Mouse (Mus musculus) midbrain, embryonic 14.5 days (tissue): ENCODE results near the gene Cenpv. TPM values are rescaled to one million over a fixed set of nuclear protein-coding genes. Genes with fewer than 3 reads are reported as not detected.
"Not testable (repeated sequence)": the region's sequence is repeated elsewhere in the genome, so short reads cannot be mapped to it uniquely, and the experiment has no call there.

Source experiments
- ATAC-seq: fragments of 200-750 bp; cut with Nextera tagmentation; 2 replicates; pipeline ENCODE4 v1.8.0; 2017; ENCODE audit warnings: moderate number of reproducible peaks, moderate library complexity; ENCODE audit not compliant: low FRiP score, low TSS enrichment
- DNase-seq: peaks from one replicate; pipeline ENCODE4 v3.0.0-alpha.2; 2015
- H3K27ac ChIP-seq: fragments of 300-500 bp; sonication (generic); replicated peaks from 2 replicates; pipeline ENCODE4 v1.5.1; 2014; ENCODE audit warnings: mild to moderate bottlenecking, low read depth, low read length, moderate library complexity
- H3K27me3 ChIP-seq: fragments of 300-500 bp; sonication (generic); 2 replicates; pipeline ENCODE4 v1.6.1; 2014; ENCODE audit warnings: low read length, control low read depth, mixed read lengths; ENCODE audit not compliant: control insufficient read depth, insufficient read depth
- H3K36me3 ChIP-seq: fragments of 300-500 bp; sonication (generic); 2 replicates; pipeline ENCODE4 v1.6.1; 2014; ENCODE audit warnings: low read length, control low read depth; ENCODE audit not compliant: control insufficient read depth, insufficient read depth
- H3K4me1 ChIP-seq: fragments of 300-500 bp; sonication (generic); 2 replicates; pipeline ENCODE4 v1.6.1; 2014; ENCODE audit warnings: mild to moderate bottlenecking, antibody characterized with exemption, low read length, control low read depth; ENCODE audit not compliant: control insufficient read depth, insufficient read depth
- H3K4me2 ChIP-seq: fragments of 300-500 bp; sonication (generic); 2 replicates; pipeline ENCODE4 v1.6.1; 2014; ENCODE audit warnings: mild to moderate bottlenecking, low read length, moderate library complexity
- H3K4me3 ChIP-seq: fragments of 300-500 bp; sonication (generic); replicated peaks from 2 replicates; pipeline ENCODE4 v1.5.1; 2014; ENCODE audit warnings: low read depth, low read length
- H3K9ac ChIP-seq: fragments of 300-500 bp; sonication (generic); replicated peaks from 2 replicates; pipeline ENCODE4 v1.6.1; 2014; ENCODE audit warnings: mild to moderate bottlenecking, low read length, moderate library complexity
- H3K9me3 ChIP-seq: fragments of 300-500 bp; sonication (generic); 2 replicates; pipeline ENCODE4 v1.6.1; 2016; ENCODE audit warnings: low read length, control low read depth, mixed read lengths; ENCODE audit not compliant: control insufficient read depth
- WGBS: fragments of 180-500 bp; shearing (Covaris S2); extraction: QIAGEN DNeasy Blood & Tissue Kit; methylation state at CpG from one replicate; pipeline ENCODE4 v1.1.7; 2014; 5-methylcytosine and 5-hydroxymethylcytosine counted together
- polyA plus RNA-seq: library from polyadenylated mRNA; unstranded; fragments of >200 nt; fragmentation: Nextera tagmentation; extraction: Ambion mirVana; gene quantifications from 2 replicates; pipeline ENCODE4 v1.2.1, GENCODE M21; 2014

Cenpv gene
- polyA plus RNA-seq, 1 experiment from 2014 or later = 72.2 TPM

DNA sequence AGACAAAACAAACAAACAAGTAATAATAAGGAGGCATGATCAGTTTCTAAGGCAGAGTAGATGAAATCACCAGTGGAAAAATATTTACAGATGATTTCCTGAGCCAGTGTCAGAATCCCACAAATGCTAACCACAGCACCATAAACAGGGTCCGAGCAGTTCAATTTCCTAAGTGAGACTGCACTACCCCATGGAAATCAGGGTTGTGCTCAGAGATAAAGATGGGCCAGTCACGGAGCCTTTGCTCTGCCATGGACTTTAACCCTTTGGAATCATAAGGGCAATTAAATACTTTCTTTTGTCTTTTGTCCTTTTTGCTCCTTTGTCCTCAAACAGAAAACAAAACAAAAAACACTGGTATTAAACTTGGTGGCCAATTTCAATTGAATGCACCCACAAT, 16.8 kb downstream of the Cenpv start:
- Histone ChIP-seq H3K27me3 (no peaks in the 10 kb centered on the region), H3K9me3 (no peaks in the 10 kb centered on the region), H3K4me1 (no peaks in the 10 kb centered on the region), H3K4me3 (no peak overlapping the region), H3K27ac (no peak overlapping the region), H3K36me3 (peaks cover 29% of the 10 kb centered on the region), H3K9ac (no peak overlapping the region), H3K4me2 (no peak overlapping the region)
- 73% methylated on average over 2 of the region's 2 CpGs for WGBS
- DNase-seq (no peak), ATAC-seq (no peak)

- Histone ChIP-seq H3K9me3 (no peaks in the 10 kb centered on the region), H3K9ac (no peak overlapping the region), H3K36me3 (0 out of 2 replicates have a peak, but pooled peaks cover 8% of the 10 kb centered on the region), H3K4me2 (no peak overlapping the region), H3K27me3 (no peaks in the 10 kb centered on the region), H3K4me1 (no peaks in the 10 kb centered on the region), H3K27ac (no peak overlapping the region), H3K4me3 (no peak overlapping the region)
- WGBS = 31% methylated on average over 2 of the region's 2 CpGs
- ATAC-seq = no peak
- peak; percentile 21 for DNase-seq
These were observed 20.1 kb downstream of the Cenpv start for GRCm38 (mm10) chr11:62518991-62519390.

GRCm38 (mm10) chr11:62513311-62513710, 25.8 kb downstream of the Cenpv start:
- Histone ChIP-seq H3K27me3 (no peaks in the 10 kb centered on the region), H3K4me1 (0 out of 2 replicates have a peak, but pooled peaks cover 2% of the 10 kb centered on the region), H3K9ac (no peak overlapping the region), H3K9me3 (no peaks in the 10 kb centered on the region), H3K4me3 (no peak overlapping the region), H3K4me2 (no peak overlapping the region), H3K36me3 (no peaks in the 10 kb centered on the region), H3K27ac (no peak overlapping the region)
- DNase-seq (no peak), ATAC-seq (no peak)
- 73% methylated on average over 6 of the region's 6 CpGs for WGBS

DNA sequence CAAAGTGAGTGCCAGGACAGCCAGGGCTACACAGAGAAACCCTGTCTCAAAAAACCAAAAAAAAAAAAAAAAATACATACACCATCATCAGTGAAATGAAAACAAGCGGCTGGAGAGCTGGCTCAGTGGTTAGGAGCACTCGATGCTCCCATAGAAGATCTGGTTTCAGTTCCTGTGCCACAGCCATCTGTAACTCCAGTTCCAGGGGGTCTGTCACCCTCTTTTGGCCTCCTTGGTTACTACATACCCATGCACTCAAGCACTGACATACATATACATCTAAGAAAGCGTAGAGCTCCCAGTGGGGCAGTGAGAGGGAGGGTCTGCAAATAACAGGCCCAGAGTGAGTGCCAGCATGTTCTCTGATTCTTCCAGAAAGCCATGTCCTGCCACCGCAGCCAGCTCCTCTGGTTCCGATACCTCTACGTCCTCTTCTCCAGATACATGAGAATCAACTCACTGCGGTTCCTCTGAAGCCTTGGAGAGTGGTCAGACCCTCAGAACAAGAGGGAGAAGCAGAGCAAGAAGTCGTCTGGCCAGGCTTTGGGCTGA, 26.5 kb downstream of the Cenpv start:
- H3K9me3 ChIP-seq = no peaks in the 10 kb centered on the region
- no peak overlapping the region for H3K4me2 ChIP-seq
- WGBS = 92% methylated on average over 8 of the region's 8 CpGs
- no peak for ATAC-seq
- H3K36me3 ChIP-seq = no peaks in the 10 kb centered on the region
- H3K27me3 ChIP-seq = no peaks in the 10 kb centered on the region
- DNase-seq = no peak
- 0 out of 2 replicates have a peak, but pooled peaks cover 2% of the 10 kb centered on the region for H3K4me1 ChIP-seq
- H3K4me3 ChIP-seq = no peak overlapping the region
- H3K9ac ChIP-seq = no peak overlapping the region
- no peak overlapping the region for H3K27ac ChIP-seq

GRCm38 (mm10) chr11:62511444-62512202, 27.4 kb downstream of the Cenpv start:
- H3K36me3 ChIP-seq = no peaks in the 10 kb centered on the region
- H3K9me3 ChIP-seq = no peaks in the 10 kb centered on the region
- H3K27ac ChIP-seq = no peak overlapping the region
- DNase-seq = no peak
- no peaks in the 10 kb centered on the region for H3K27me3 ChIP-seq
- ATAC-seq = no peak
- 0 out of 2 replicates have a peak, but pooled peaks cover 2% of the 10 kb centered on the region for H3K4me1 ChIP-seq
- H3K9ac ChIP-seq = no peak overlapping the region
- 69% methylated on average over 13 of the region's 13 CpGs for WGBS
- H3K4me2 ChIP-seq = no peak overlapping the region
- H3K4me3 ChIP-seq = no peak overlapping the region

- Histone ChIP-seq H3K27ac (no peak overlapping the region), H3K9me3 (no peaks in the 10 kb centered on the region), H3K27me3 (no peaks in the 10 kb centered on the region), H3K4me3 (no peak overlapping the region), H3K4me2 (no peak overlapping the region), H3K36me3 (no peaks in the 10 kb centered on the region), H3K4me1 (0 out of 2 replicates have a peak, but pooled peaks cover 2% of the 10 kb centered on the region), H3K9ac (no peak overlapping the region)
- no peak for DNase-seq
- 77% methylated on average over 5 of the region's 5 CpGs for WGBS
- no peak for ATAC-seq
These were observed 28.1 kb downstream of the Cenpv start for GRCm38 (mm10) chr11:62510956-62511355.

- Histone ChIP-seq H3K4me1 (0 out of 2 replicates have a peak, but pooled peaks cover 2% of the 10 kb centered on the region), H3K27ac (no peak overlapping the region), H3K36me3 (no peaks in the 10 kb centered on the region), H3K4me2 (no peak overlapping the region), H3K27me3 (no peaks in the 10 kb centered on the region), H3K4me3 (no peak overlapping the region), H3K9ac (no peak overlapping the region), H3K9me3 (no peaks in the 10 kb centered on the region)
- DNase-seq = no peak
- ATAC-seq = no peak
- WGBS = 85% methylated on average over 3 of the region's 3 CpGs
These were observed 29.5 kb downstream of the Cenpv start for GRCm38 (mm10) chr11:62509571-62509970.

- 96% methylated on average over 5 of the region's 5 CpGs for WGBS
- ATAC-seq = not testable (repeated sequence)
These were observed 30.2 kb downstream of the Cenpv start for GRCm38 (mm10) chr11:62508816-62509215.

GRCm38 (mm10) chr11:62508365-62508764, 30.7 kb downstream of the Cenpv start:
- not testable (repeated sequence) for H3K9ac ChIP-seq, H3K4me3 ChIP-seq, H3K4me1 ChIP-seq, ATAC-seq, H3K4me2 ChIP-seq, H3K27me3 ChIP-seq, H3K9me3 ChIP-seq, H3K27ac ChIP-seq, DNase-seq, H3K36me3 ChIP-seq
- 97% methylated on average over 13 of the region's 13 CpGs for WGBS

More at GRCm38 (mm10) chr11:62508816-62509215, 30.2 kb downstream of the Cenpv start:
- not testable (repeated sequence) for H3K36me3 ChIP-seq, H3K27ac ChIP-seq, DNase-seq, H3K9ac ChIP-seq, H3K9me3 ChIP-seq, H3K4me1 ChIP-seq, H3K4me2 ChIP-seq, H3K27me3 ChIP-seq, H3K4me3 ChIP-seq
